Mouse (Mus musculus) heart, embryonic 16.5 days (tissue): Measurements from ENCODE around the gene Mapkapk3. TPM values are rescaled to one million over a fixed set of nuclear protein-coding genes. Genes with fewer than 3 reads are reported as not detected.

ENCODE experiments used
- ATAC-seq: fragments of 200-750 bp; cut with Nextera tagmentation; replicated peaks from 2 replicates; pipeline ENCODE4 v1.8.0; 2017; ENCODE audit warnings: moderate number of reproducible peaks; ENCODE audit not compliant: insufficient read depth, low FRiP score; ENCODE audit errors: extremely low read depth
- H3K27ac ChIP-seq: fragments of 300-500 bp; sonication (generic); 2 replicates; pipeline ENCODE4 v1.5.1; 2014; ENCODE audit warnings: mild to moderate bottlenecking, low read length, control low read depth, moderate library complexity
- H3K27me3 ChIP-seq: fragments of 300-500 bp; sonication (generic); 2 replicates; pipeline ENCODE4 v1.6.1; 2014; ENCODE audit warnings: low read length, mixed read lengths; ENCODE audit not compliant: control insufficient read depth, insufficient read depth
- H3K36me3 ChIP-seq: fragments of 300-500 bp; sonication (generic); 2 replicates; pipeline ENCODE4 v1.6.1; 2014; ENCODE audit not compliant: control insufficient read depth, insufficient read depth
- H3K4me1 ChIP-seq: fragments of 300-500 bp; sonication (generic); 2 replicates; pipeline ENCODE4 v1.6.1; 2014; ENCODE audit warnings: low read length, mixed read lengths; ENCODE audit not compliant: control insufficient read depth, insufficient read depth
- H3K4me2 ChIP-seq: fragments of 300-500 bp; sonication (generic); 2 replicates; pipeline ENCODE4 v1.6.1; 2014; ENCODE audit warnings: low read depth, mild to moderate bottlenecking, control low read depth, low read length
- H3K4me3 ChIP-seq: fragments of 300-500 bp; sonication (generic); 2 replicates; pipeline ENCODE4 v1.5.1; 2014; ENCODE audit warnings: mild to moderate bottlenecking, control low read depth, low read length
- H3K9ac ChIP-seq: fragments of 300-500 bp; sonication (generic); 2 replicates; pipeline ENCODE4 v1.6.1; 2014; ENCODE audit warnings: low read length, control low read depth
- H3K9me3 ChIP-seq: fragments of 300-500 bp; sonication (generic); replicated peaks from 2 replicates; pipeline ENCODE4 v1.6.1; 2016; ENCODE audit warnings: low read length; ENCODE audit not compliant: control insufficient read depth
- WGBS: fragments of 180-500 bp; shearing (Covaris S2); extraction: QIAGEN DNeasy Blood & Tissue Kit; methylation state at CpG from one replicate; pipeline ENCODE4 v1.1.7; 2014; 5-methylcytosine and 5-hydroxymethylcytosine counted together
- polyA plus RNA-seq: library from polyadenylated mRNA; unstranded; fragments of >200 nt; fragmentation: Nextera tagmentation; extraction: Ambion mirVana; gene quantifications from 2 replicates; pipeline ENCODE4 v1.2.1, GENCODE M21; 2015

Mapkapk3 gene
- polyA plus RNA-seq: 11.4 and 13.1 TPM in 2 replicates

DNA sequence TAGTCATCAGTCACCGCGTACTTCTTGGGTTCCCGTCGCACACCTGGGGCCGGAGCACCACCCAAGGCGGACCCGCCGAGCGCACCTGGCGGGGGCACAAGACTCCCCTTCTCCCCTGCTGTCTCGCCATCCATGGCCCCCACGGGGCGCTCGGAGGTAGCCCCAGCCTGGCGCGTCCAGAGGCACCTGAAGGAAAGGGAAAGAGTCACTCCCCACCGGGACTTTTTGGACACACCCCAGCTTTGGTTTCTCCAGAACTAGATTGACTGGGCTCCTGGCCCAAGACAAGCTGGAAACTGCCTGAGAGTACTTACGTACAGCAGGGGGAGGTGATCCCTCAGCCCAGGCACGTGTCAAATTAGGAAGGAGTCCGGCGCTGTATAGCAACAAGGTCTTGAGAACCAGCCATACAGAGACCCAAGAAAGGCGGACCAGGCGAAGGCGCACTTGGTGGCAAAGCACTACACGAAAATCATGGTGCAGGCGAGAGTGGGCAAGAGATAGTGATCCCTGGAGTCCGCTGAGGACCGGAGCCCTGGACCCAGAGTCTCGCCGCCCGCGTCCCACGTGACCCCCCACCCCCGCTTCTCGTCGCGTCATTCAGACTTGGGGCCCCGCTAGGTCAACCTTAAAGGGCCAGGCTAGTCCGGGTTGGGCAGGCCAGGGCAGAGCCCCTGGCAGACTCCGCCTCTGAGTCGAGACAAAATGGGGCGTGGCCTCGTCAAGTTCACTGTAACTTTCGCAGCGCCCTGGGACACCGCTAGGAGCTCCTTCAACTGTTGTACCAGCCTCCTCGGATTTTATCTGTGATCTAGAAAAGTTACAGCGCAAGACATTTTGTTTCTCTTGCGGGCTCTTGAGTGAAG, at the start of gene Mapkapk3:
Gene Mapkapk3 (minus strand): TSS at position 667 of the 866 bp plus-strand sequence.
- peak; percentile 84 for ATAC-seq
- peak within 1 kb of the TSS; percentile 64 for H3K9ac ChIP-seq
- no peaks in the 10 kb centered on the region for H3K27me3 ChIP-seq
- H3K4me3 ChIP-seq: peak within 1 kb of the TSS; percentile 63
- peak within 1 kb of the TSS; percentile 54 for H3K27ac ChIP-seq
- 2% methylated on average over 49 of the region's 49 CpGs for WGBS
- H3K9me3 ChIP-seq: no peaks in the 10 kb centered on the region
- peaks cover 11% of the 10 kb centered on the region for H3K4me1 ChIP-seq
- peak within 1 kb of the TSS; percentile 88 for H3K4me2 ChIP-seq
- H3K36me3 ChIP-seq: no peaks in the 10 kb centered on the region

DNA sequence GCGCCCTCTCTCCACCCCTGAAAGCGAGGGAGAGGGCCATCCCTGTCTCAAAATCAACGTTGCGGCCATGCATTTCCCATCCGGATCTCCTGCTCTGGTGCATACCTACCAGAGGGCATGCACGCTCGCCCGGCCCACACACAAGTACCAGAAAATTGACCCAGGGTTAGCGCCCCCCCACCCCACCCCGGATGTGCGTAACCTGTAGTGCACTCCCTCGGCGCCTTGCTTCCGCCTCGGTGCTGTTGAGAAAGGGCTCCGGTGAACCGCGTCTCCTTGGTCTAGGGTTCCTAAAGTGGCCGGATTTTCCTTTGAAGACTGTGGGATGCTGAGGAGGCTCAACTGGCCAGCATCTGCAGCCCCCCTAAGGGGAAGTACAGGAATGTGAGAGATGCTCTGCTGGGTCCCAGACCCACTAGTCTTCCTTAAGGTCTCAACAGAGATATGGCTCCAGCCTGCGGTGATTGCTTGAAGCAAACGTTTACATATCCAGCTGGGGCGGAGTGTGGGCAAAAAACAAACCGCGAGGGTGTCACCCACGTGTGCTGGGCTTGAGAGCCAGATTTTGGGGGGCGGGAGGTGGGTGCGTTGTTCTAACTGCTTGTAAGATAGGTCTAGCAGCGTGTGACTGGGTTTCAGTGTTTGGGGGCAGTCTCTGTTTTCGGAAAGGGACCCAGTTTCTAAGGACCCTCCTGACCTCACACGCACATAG, 48.7 kb upstream of the Mapkapk3 start, which contains the start of gene Hemk1:
Gene Hemk1 (minus strand): TSS at position 179 of the 712 bp plus-strand sequence.
- peaks cover 23% of the 10 kb centered on the region for H3K4me1 ChIP-seq
- H3K27ac ChIP-seq: peak within 1 kb of the TSS; percentile 60
- ATAC-seq: peak; percentile 64
- no peaks in the 10 kb centered on the region for H3K9me3 ChIP-seq
- H3K4me2 ChIP-seq: peak within 1 kb of the TSS; percentile 90
- 4% methylated on average over 30 of the region's 30 CpGs for WGBS
- H3K36me3 ChIP-seq: no peaks in the 10 kb centered on the region
- H3K9ac ChIP-seq: peak within 1 kb of the TSS; percentile 84
- H3K27me3 ChIP-seq: peaks cover 7% of the 10 kb centered on the region
- peak within 1 kb of the TSS; percentile 67 for H3K4me3 ChIP-seq

DNA sequence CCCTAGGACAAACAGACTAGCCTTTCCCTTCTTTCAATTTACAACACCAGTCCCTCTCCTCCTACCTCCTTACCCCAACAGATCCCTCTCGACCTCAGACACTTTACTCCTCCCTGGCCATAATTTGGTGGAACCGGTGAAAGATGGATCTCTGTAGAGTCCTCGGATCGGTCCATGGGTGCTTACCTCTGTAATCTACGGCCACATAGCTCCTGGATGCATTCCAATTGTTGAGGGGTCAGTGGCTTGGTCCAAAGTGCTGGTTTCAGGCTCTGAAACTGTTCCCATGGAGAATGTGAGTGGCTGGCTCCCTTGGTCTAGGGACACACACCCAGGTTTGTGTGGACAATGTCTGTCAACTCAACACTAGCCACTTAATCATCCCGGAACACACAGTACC, 46.7 kb upstream of the Mapkapk3 start:
- WGBS: 78% methylated on average over 6 of the region's 6 CpGs
- peaks cover 23% of the 10 kb centered on the region for H3K4me1 ChIP-seq
- no peak overlapping the region for H3K27ac ChIP-seq
- no peak overlapping the region for H3K4me2 ChIP-seq
- H3K36me3 ChIP-seq: peaks cover 5% of the 10 kb centered on the region; the same call in 1 of the 2 replicates
- ATAC-seq: no peak
- H3K4me3 ChIP-seq: no peak overlapping the region
- H3K9ac ChIP-seq: no peak overlapping the region
- H3K27me3 ChIP-seq: 0 out of 2 replicates have a peak, but pooled peaks cover 3% of the 10 kb centered on the region
- H3K9me3 ChIP-seq: no peaks in the 10 kb centered on the region

DNA sequence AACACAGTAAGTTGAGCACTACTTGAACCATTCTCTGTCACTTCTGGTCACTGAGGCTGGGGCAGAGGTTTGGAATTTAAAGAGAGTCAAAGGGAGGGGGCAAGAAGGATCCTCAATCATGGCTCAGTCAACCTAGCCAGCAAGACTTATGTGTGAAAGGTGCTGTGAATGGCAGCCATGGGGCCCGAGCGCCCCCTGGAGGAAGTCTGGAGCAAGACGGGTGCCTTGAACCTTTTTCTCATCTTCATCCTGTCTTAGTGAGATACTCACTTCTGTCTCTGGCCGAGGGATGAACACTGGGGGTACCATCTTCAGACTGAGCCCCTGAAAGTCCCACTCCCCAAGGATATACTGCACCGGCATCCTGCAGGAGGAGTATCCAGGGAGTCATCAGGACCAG, 46.2 kb upstream of the Mapkapk3 start:
- ATAC-seq: no peak
- Histone ChIP-seq H3K4me2 (no peak overlapping the region), H3K4me3 (no peak overlapping the region), H3K9me3 (no peaks in the 10 kb centered on the region), H3K36me3 (peaks cover 5% of the 10 kb centered on the region; the same call in 1 of the 2 replicates), H3K27ac (no peak overlapping the region), H3K4me1 (peaks cover 19% of the 10 kb centered on the region), H3K9ac (no peak overlapping the region), H3K27me3 (no peaks in the 10 kb centered on the region)
- 5% methylated on average over 5 of the region's 5 CpGs for WGBS

DNA sequence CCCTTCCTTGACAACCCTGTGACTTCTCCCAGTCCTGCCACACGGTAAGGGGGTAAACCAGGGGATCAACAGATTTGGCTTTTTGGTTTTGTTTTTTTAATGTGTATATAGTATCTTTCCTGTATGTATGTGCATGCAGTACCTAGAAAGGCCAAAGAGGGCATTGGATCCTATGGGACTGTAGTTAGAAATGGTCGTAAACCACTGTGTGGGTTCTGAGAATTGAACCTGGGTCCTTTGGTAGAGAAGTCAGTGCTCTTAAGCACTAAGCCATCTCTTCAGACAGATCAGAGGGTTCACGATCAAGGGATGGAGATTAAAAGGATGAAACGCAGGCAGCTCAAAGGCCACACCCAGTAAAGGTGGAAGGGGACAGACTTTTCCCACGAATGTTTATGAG, 45.4 kb upstream of the Mapkapk3 start:
- Histone ChIP-seq H3K36me3 (peaks cover 5% of the 10 kb centered on the region; the same call in 1 of the 2 replicates), H3K9ac (no peak overlapping the region), H3K27me3 (no peaks in the 10 kb centered on the region), H3K4me2 (no peak overlapping the region), H3K4me1 (peaks cover 17% of the 10 kb centered on the region), H3K9me3 (no peaks in the 10 kb centered on the region), H3K4me3 (no peak overlapping the region), H3K27ac (no peak overlapping the region)
- no peak for ATAC-seq
- WGBS: 77% methylated on average over 5 of the region's 5 CpGs

DNA sequence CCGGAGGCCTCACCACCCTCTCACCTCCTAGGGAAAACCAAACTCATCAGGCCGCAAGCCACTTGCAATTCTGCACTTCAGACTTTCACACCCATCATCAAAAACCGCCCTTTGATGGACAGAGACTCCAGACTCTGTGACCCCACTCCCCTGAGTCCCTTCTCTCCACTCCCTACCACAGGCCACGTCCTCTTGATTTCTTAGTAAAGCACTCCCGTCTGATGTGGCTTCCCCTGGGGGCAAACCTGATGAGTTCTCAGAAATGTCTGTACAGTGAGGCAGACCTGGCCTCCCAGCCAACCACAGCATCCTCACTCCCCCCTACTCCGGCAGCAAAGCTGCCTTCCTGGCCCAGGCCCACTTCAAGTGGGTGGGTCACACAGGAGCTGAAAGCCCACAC, 44.7 kb upstream of the Mapkapk3 start:
- Histone ChIP-seq H3K27me3 (no peaks in the 10 kb centered on the region), H3K4me3 (no peak overlapping the region), H3K9me3 (no peaks in the 10 kb centered on the region), H3K4me2 (no peak overlapping the region), H3K9ac (no peak overlapping the region), H3K36me3 (peaks cover 5% of the 10 kb centered on the region; the same call in 1 of the 2 replicates), H3K27ac (no peak overlapping the region), H3K4me1 (peaks cover 14% of the 10 kb centered on the region)
- no peak; the same call in 1 of the 2 replicates for ATAC-seq
- 72% methylated on average over 6 of the region's 6 CpGs for WGBS

DNA sequence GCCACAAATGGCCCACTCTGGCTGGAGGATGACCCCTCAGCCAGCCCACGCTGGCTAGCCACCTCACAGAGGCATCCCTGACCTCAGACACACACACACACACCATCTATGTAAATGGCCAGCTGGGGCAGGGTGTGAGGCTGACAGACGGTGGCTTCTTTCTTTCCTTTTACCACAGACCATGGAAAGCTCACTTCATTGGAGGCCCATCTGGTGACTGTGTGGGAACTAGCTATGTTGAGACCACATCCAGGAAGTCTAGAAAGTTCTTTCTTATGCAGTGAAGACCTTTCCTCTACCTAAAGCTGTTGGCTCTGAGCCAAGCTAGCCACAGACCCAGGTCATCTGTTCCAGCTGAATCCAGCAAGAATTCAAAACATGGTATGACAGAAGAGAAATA, 44.0 kb upstream of the Mapkapk3 start:
- no peak for ATAC-seq
- no peak overlapping the region for H3K9ac ChIP-seq
- 67% methylated on average over 2 of the region's 2 CpGs for WGBS
- no peak overlapping the region for H3K4me3 ChIP-seq
- no peaks in the 10 kb centered on the region for H3K27me3 ChIP-seq
- peaks cover 11% of the 10 kb centered on the region for H3K4me1 ChIP-seq
- H3K27ac ChIP-seq: no peak overlapping the region
- peaks cover 5% of the 10 kb centered on the region; the same call in 1 of the 2 replicates for H3K36me3 ChIP-seq
- no peaks in the 10 kb centered on the region for H3K9me3 ChIP-seq
- H3K4me2 ChIP-seq: no peak overlapping the region

DNA sequence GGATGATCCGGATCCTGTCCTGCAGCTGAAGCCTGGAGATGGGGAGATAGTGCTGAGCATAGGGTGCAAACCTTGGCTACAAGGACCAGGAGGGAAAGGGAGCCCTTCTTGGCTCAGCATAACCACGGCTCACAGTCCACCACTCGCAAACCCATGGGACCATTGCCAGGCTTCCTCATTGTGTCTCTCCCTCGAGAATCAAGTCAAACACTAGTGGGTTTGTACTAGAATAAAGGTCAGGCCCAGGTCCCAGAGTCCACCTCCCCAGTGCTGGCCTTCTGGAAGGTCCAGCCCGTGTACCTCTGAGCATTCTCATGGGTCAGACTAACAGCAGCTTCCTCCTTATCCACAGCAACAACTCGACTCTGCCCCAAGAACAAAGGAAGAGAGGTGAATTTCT, 41.1 kb upstream of the Mapkapk3 start:
- H3K36me3 ChIP-seq: peaks cover 5% of the 10 kb centered on the region; the same call in 1 of the 2 replicates
- no peaks in the 10 kb centered on the region for H3K9me3 ChIP-seq
- no peak overlapping the region for H3K4me2 ChIP-seq
- H3K27ac ChIP-seq: no peak overlapping the region
- no peak overlapping the region for H3K9ac ChIP-seq
- WGBS: 78% methylated on average over 6 of the region's 6 CpGs
- no peaks in the 10 kb centered on the region for H3K4me1 ChIP-seq
- H3K27me3 ChIP-seq: no peaks in the 10 kb centered on the region
- no peak for ATAC-seq
- H3K4me3 ChIP-seq: no peak overlapping the region
